11 mouse cellular contexts compared by ENCODE assay signal in genomic region chr12:33360729-33361128, GRCm38 (mm10). TPM values are rescaled to one million over a fixed set of nuclear protein-coding genes. Genes with fewer than 3 reads are reported as not detected.
DNase-seq lines count a peak whose midpoint lies in the region; ATAC-seq lines count a peak whose summit lies in the region.
"Had no signal": no experiment of that assay in that cellular context is flagged by ENCODE, and none has a peak within 500 bp of the region (broad histone marks: within the 10 kb centered on the region; RNA-seq: fewer than 3 reads in every experiment).

No protein-coding gene starts in this region.

- no peaks in the 10 kb centered on the region for H3K36me3 ChIP-seq in hindbrain, embryonic 15.5 days
- peaks cover 11% of the 10 kb centered on the region; the same call in 1 of the 2 replicates for H3K36me3 ChIP-seq in hindbrain, embryonic 10.5 days
- no peaks in the 10 kb centered on the region for H3K36me3 ChIP-seq in forebrain, embryonic 15.5 days

- no peak for DNase-seq in hindbrain, embryonic 10.5 days (ENCODE audit: low spot score)
- DNase-seq in adrenal gland, postnatal 25 days: peak; percentile 77
- peak; percentile 65 to 84 for DNase-seq in layer of hippocampus, adult 18-20 months (ENCODE audit: low spot score in 2 of 2)
- DNase-seq in ovary, adult 18-20 months (ENCODE audit: low spot score): peak; percentile 53
- DNase-seq in retina, embryonic 14.5 days (ENCODE audit: low spot score): no peak

- no peak overlapping the region for H3K9ac ChIP-seq in hindbrain, embryonic 15.5 days
- H3K9ac ChIP-seq in forebrain, embryonic 15.5 days (replicated peaks): no peak overlapping the region
- H3K9ac ChIP-seq: limb, embryonic 15.5 days had no signal

- peak overlapping the region; percentile 63 for H3K27ac ChIP-seq in hindbrain, embryonic 15.5 days (replicated peaks)
- no peak overlapping the region for H3K27ac ChIP-seq in hindbrain, embryonic 10.5 days
- H3K27ac ChIP-seq in forebrain, embryonic 15.5 days (replicated peaks): peak overlapping the region; percentile 72
- H3K27ac ChIP-seq: limb, embryonic 15.5 days had no signal

- H3K4me3 ChIP-seq in hindbrain, embryonic 15.5 days: no peak overlapping the region
- H3K4me3 ChIP-seq in hindbrain, embryonic 10.5 days: no peak overlapping the region
- H3K4me3 ChIP-seq in forebrain, embryonic 15.5 days: no peak overlapping the region
- H3K4me3 ChIP-seq: limb, embryonic 15.5 days had no signal

- ATAC-seq in hindbrain, embryonic 15.5 days (ENCODE audit: low FRiP score, low read depth): peak; percentile 70
- peak; percentile 58 for ATAC-seq in forebrain, embryonic 15.5 days (replicated peaks)
- no peak for ATAC-seq in CD4-positive, CD25-positive, alpha-beta regulatory T cell, adult 4 months

- peaks cover 8% of the 10 kb centered on the region; the same call in 1 of the 2 replicates for H3K4me1 ChIP-seq in hindbrain, embryonic 15.5 days (replicated peaks)
- no peaks in the 10 kb centered on the region; the same call in 1 of the 2 replicates for H3K4me1 ChIP-seq in hindbrain, embryonic 10.5 days (replicated peaks)
- peaks cover 20% of the 10 kb centered on the region for H3K4me1 ChIP-seq in forebrain, embryonic 15.5 days

- H3K9me3 ChIP-seq in hindbrain, embryonic 15.5 days: no peaks in the 10 kb centered on the region
- H3K9me3 ChIP-seq in hindbrain, embryonic 10.5 days: no peaks in the 10 kb centered on the region
- H3K9me3 ChIP-seq in forebrain, embryonic 15.5 days: no peaks in the 10 kb centered on the region
- H3K9me3 ChIP-seq: limb, embryonic 15.5 days had no signal

- H3K4me2 ChIP-seq in hindbrain, embryonic 15.5 days: no peak overlapping the region
- no peak overlapping the region for H3K4me2 ChIP-seq in forebrain, embryonic 15.5 days (replicated peaks)
- H3K4me2 ChIP-seq: limb, embryonic 15.5 days had no signal

- 48% methylated on average over 6 of the region's 6 CpGs for WGBS in hindbrain, embryonic 15.5 days
- WGBS in hindbrain, embryonic 10.5 days: 84% methylated on average over 6 of the region's 6 CpGs
- 25% methylated on average over 6 of the region's 6 CpGs for WGBS in forebrain, embryonic 15.5 days

- H3K27me3 ChIP-seq in hindbrain, embryonic 15.5 days: no peaks in the 10 kb centered on the region
- no peaks in the 10 kb centered on the region for H3K27me3 ChIP-seq in hindbrain, embryonic 10.5 days (ENCODE audit: insufficient read depth, poor library complexity, severe bottlenecking)
- H3K27me3 ChIP-seq in forebrain, embryonic 15.5 days: no peaks in the 10 kb centered on the region
- H3K27me3 ChIP-seq: limb, embryonic 15.5 days had no signal

RNA-seq across cellular contexts. Expression of gene Efcab10, which starts 33.9 kb away (rescaled TPM):
- polyA plus RNA-seq in hindbrain, embryonic 15.5 days (2015; fragmentation: Nextera tagmentation; extraction: Ambion mirVana): 3.8 and 4.2 TPM in 2 replicates
- 0.93 and 2.8 TPM in 2 replicates for polyA plus RNA-seq in hindbrain, embryonic 10.5 days (2016; fragmentation: Nextera tagmentation; extraction: Ambion mirVana)
- total RNA-seq in adrenal gland, postnatal 25 days (2021): 0.52 TPM in 1 of 2 replicates, not detected in the other
- 2.6 and 3.1 TPM in 2 replicates for polyA plus RNA-seq in forebrain, embryonic 15.5 days (2015; fragmentation: Nextera tagmentation; extraction: Ambion mirVana)
- 1 to 10 TPM; 3.2 to 3.5 TPM for total RNA-seq in layer of hippocampus, adult 18-20 months (2021)
- not detected for polyA plus RNA-seq in CD4-positive, CD25-positive, alpha-beta regulatory T cell, adult 4 months (2017; shearing (Covaris generic))
- total RNA-seq: MEL had no signal
- polyA plus RNA-seq: limb, embryonic 15.5 days; small intestine, adult 2 months had no signal

Comparison
In these comparisons a context has a peak if more than half of its experiments do, and no peak if none do; other contexts are left out.
1. DNase-seq: peak in adrenal gland, postnatal 25 days (single experiment), layer of hippocampus, adult 18-20 months (2 of 2) and ovary, adult 18-20 months (single experiment); none in hindbrain, embryonic 10.5 days (single experiment) and retina, embryonic 14.5 days (single experiment).